Mouse (Mus musculus) intestine, embryonic 15.5 days (tissue): ENCODE measurements around the gene Cdh13. TPM values are rescaled to one million over a fixed set of nuclear protein-coding genes. Genes with fewer than 3 reads are reported as not detected.

Source experiments
- ATAC-seq: fragments of 200-750 bp; cut with Nextera tagmentation; 2 replicates; pipeline ENCODE4 v1.8.0; 2017; ENCODE audit warnings: moderate TSS enrichment, moderate library complexity
- H3K27ac ChIP-seq: fragments of 300-500 bp; sonication (generic); 2 replicates; pipeline ENCODE4 v1.5.1; 2015; ENCODE audit warnings: mild to moderate bottlenecking, inconsistent platforms
- H3K27me3 ChIP-seq: fragments of 300-500 bp; sonication (generic); replicated peaks from 2 replicates; pipeline ENCODE4 v1.6.1; 2015; ENCODE audit warnings: inconsistent platforms
- H3K36me3 ChIP-seq: fragments of 300-500 bp; sonication (generic); 2 replicates; pipeline ENCODE4 v1.6.1; 2015; ENCODE audit warnings: inconsistent platforms
- H3K4me1 ChIP-seq: fragments of 300-500 bp; sonication (generic); replicated peaks from 2 replicates; pipeline ENCODE4 v1.6.1; 2015; ENCODE audit warnings: inconsistent platforms
- H3K4me2 ChIP-seq: fragments of 300-500 bp; sonication (generic); replicated peaks from 2 replicates; pipeline ENCODE4 v1.6.1; 2015; ENCODE audit warnings: mild to moderate bottlenecking, inconsistent platforms
- H3K4me3 ChIP-seq: fragments of 300-500 bp; sonication (generic); replicated peaks from 2 replicates; pipeline ENCODE4 v1.5.1; 2015; ENCODE audit warnings: inconsistent platforms
- H3K9ac ChIP-seq: fragments of 300-500 bp; sonication (generic); 2 replicates; pipeline ENCODE4 v1.6.1; 2015; ENCODE audit warnings: inconsistent platforms
- H3K9me3 ChIP-seq: fragments of 300-500 bp; sonication (generic); 2 replicates; pipeline ENCODE4 v1.6.1; 2016; ENCODE audit warnings: inconsistent platforms
- WGBS: fragments of 180-500 bp; shearing (Covaris S2); methylation state at CpG from one replicate; pipeline ENCODE4 v1.1.7; 2015; 5-methylcytosine and 5-hydroxymethylcytosine counted together
- polyA plus RNA-seq: library from polyadenylated mRNA; unstranded; fragments of >200 nt; fragmentation: Nextera tagmentation; extraction: Ambion mirVana; gene quantifications from 2 replicates; pipeline ENCODE4 v1.2.1, GENCODE M21; 2015

Gene Cdh13
- polyA plus RNA-seq, 1 experiment from 2014 or later: 6.5 TPM

DNA sequence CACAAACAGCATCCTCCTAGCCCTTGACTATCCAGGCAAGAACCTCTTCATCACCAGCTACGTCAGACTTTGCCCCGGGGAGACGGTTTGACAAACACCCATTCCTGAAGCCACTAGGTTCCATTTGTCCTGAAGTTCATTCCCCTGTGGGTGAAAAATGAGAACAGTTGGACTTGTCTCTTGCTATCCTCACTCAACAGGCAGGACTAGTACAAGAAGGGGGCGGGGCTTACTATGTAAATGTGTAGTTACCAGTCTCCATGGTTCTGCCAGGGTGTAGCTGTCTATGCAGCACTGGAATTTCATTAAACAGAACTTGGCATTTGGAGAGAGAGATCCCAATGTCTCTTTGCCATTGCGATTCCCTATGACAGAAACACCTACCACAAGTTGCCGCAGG, 544.2 kb downstream of the Cdh13 start:
- WGBS: 87% methylated on average over 6 of the region's 6 CpGs
- ATAC-seq: no peak

DNA sequence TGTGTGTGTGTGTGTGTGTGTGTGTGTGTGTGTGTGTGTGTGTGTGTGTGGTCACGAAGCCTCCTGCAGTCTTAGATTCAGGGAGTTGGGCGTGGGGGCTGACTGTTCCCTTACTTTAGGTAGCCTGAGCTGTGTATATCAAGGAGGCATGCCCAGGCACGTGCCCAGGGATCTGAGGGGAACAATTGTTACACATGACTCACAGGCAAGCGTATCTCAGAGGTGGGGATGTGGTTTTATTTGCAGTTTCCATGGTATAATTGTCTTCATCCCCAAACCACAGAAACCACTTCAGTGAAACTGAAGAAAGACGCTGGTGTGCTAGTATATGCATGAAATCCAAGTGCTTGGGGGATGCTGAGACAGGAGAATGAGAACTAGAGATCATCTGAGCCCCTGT, 546.8 kb downstream of the Cdh13 start:
- no peak overlapping the region for H3K4me3 ChIP-seq
- H3K9ac ChIP-seq: no peak overlapping the region
- 67% methylated on average over 5 of the region's 5 CpGs for WGBS
- ATAC-seq: no peak
- H3K4me1 ChIP-seq: no peaks in the 10 kb centered on the region
- H3K27ac ChIP-seq: no peak overlapping the region
- H3K4me2 ChIP-seq: no peak overlapping the region
- no peaks in the 10 kb centered on the region for H3K9me3 ChIP-seq
- no peaks in the 10 kb centered on the region for H3K27me3 ChIP-seq
- H3K36me3 ChIP-seq: no peaks in the 10 kb centered on the region

More for the DNA sequence above, 544.2 kb downstream of the Cdh13 start:
- H3K27ac ChIP-seq: no peak overlapping the region
- H3K9me3 ChIP-seq: no peaks in the 10 kb centered on the region
- no peak overlapping the region for H3K4me3 ChIP-seq
- no peaks in the 10 kb centered on the region for H3K27me3 ChIP-seq
- H3K36me3 ChIP-seq: no peaks in the 10 kb centered on the region
- no peaks in the 10 kb centered on the region for H3K4me1 ChIP-seq
- no peak overlapping the region for H3K9ac ChIP-seq
- H3K4me2 ChIP-seq: no peak overlapping the region

DNA sequence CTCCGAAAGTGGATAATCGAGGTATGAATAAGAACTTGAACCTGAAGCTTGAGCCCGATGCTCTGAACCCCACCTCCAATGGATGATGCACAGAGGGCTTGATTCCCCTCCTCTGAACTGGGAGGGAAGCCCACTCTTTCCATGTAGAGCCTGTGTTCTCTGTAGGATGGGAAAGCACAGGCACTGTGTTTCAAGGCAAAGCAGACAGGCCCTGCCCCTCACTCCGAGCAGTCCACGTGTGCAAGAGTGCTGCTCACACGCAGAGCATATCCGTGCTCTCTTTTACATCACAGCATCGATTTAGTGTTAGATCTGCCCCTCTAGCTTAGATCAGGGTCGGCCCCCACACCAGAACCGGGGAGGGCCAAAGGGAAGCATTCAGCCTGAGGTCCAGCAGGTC, 547.5 kb downstream of the Cdh13 start:
- WGBS: 89% methylated on average over 10 of the region's 10 CpGs
- Histone ChIP-seq H3K9ac (no peak overlapping the region), H3K4me3 (no peak overlapping the region), H3K36me3 (no peaks in the 10 kb centered on the region), H3K27me3 (no peaks in the 10 kb centered on the region), H3K9me3 (no peaks in the 10 kb centered on the region), H3K4me2 (no peak overlapping the region), H3K4me1 (no peaks in the 10 kb centered on the region), H3K27ac (no peak overlapping the region)
- ATAC-seq: no peak

DNA sequence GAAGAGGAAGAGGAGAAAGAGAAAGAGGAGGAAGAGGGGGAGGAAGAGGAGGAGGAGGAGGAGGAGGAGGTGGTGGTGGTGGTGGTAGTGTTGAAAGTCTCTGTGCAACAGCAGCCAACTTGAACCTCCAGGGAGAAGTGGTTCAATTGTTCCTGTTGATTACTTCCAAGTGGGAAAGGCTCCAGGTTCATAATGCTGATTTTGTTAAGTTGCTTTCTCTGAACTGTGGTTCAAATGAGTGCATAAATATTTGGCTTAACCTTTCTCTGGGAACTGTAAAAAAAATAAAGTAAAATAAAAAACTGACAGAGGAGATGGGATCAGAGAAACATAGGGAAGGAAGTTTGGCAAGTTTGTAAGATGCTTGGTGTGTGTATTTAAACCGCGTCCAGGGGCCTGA, 555.3 kb downstream of the Cdh13 start:
- Histone ChIP-seq H3K4me2 (no peak overlapping the region), H3K9ac (no peak overlapping the region), H3K4me3 (no peak overlapping the region), H3K9me3 (no peaks in the 10 kb centered on the region), H3K27ac (no peak overlapping the region), H3K4me1 (no peaks in the 10 kb centered on the region), H3K27me3 (no peaks in the 10 kb centered on the region), H3K36me3 (no peaks in the 10 kb centered on the region)
- no peak for ATAC-seq
- WGBS: 61% methylated on average over 2 of the region's 2 CpGs

DNA sequence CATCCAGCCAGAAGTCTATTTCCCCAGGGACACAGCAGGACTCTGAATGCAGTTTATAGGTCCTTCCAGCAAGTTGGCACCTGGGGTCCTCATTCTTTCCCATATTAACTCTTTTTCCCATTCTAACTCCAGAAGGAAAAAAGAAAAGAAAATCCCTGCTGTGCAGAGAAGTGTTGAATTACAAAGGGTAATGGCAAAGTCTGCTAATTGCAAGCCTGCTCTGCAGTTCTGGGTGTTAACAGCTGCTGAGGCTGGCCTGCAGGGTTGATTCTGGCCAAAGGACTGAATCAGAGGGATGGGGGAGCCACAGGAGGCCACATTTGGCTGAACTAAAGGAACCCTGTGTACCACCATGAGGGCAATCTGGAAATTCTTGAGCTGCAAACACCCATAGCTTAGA, 562.2 kb downstream of the Cdh13 start:
- H3K36me3 ChIP-seq: no peaks in the 10 kb centered on the region
- H3K27me3 ChIP-seq: no peaks in the 10 kb centered on the region
- H3K27ac ChIP-seq: no peak overlapping the region
- H3K9me3 ChIP-seq: no peaks in the 10 kb centered on the region
- no peaks in the 10 kb centered on the region for H3K4me1 ChIP-seq
- H3K9ac ChIP-seq: no peak overlapping the region
- H3K4me3 ChIP-seq: no peak overlapping the region
- ATAC-seq: no peak
- no peak overlapping the region for H3K4me2 ChIP-seq

DNA sequence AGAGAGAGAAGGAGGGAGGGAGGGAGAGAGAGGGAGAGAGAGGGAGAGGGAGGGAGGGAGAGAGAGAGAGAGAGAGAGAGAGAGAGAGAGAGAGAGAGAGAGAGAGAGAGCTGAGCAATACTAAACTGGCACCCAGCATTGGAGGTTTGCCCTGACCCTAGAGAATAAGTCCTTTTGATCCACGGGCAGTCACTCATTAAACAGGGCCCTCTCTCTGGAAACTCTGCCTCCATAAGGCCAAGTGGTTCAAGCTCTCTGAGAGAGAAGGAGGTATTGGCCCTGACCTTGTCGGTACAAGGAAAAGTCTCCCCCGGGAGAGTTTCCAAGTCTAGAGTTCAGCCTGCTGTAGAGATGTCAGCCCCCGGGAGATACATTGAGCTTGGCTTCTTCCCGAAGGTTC, 564.5 kb downstream of the Cdh13 start:
- no peaks in the 10 kb centered on the region for H3K36me3 ChIP-seq
- H3K9ac ChIP-seq: no peak overlapping the region
- no peak overlapping the region for H3K4me3 ChIP-seq
- 60% methylated on average over 5 of the region's 5 CpGs for WGBS
- H3K27me3 ChIP-seq: no peaks in the 10 kb centered on the region
- no peaks in the 10 kb centered on the region for H3K4me1 ChIP-seq
- no peak for ATAC-seq
- no peaks in the 10 kb centered on the region for H3K9me3 ChIP-seq
- H3K4me2 ChIP-seq: no peak overlapping the region
- H3K27ac ChIP-seq: no peak overlapping the region

DNA sequence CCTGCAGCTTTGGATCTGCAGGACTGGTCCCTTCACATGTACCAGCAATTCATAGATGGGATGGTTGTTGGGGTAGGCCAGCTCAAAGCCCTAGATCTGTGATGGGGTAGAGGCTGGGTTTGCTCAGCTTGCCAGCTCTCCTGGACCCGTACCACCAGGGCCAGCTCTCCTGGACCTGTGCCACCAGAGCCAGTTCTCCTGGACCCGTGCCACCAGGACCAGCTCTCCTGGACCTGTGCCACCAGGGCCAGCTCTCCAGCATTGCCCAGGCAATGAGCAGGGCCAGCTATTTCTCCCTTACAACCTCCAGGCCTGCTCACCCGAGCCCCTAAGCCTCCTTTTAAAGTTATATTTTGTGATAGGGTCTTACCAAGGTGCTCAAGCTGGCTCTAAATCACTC, 566.0 kb downstream of the Cdh13 start:
- H3K36me3 ChIP-seq: no peaks in the 10 kb centered on the region
- H3K9me3 ChIP-seq: no peaks in the 10 kb centered on the region
- ATAC-seq: no peak
- no peak overlapping the region for H3K4me3 ChIP-seq
- H3K27ac ChIP-seq: no peak overlapping the region
- no peaks in the 10 kb centered on the region for H3K4me1 ChIP-seq
- H3K27me3 ChIP-seq: no peaks in the 10 kb centered on the region
- no peak overlapping the region for H3K4me2 ChIP-seq
- 77% methylated on average over 3 of the region's 3 CpGs for WGBS
- H3K9ac ChIP-seq: no peak overlapping the region

DNA sequence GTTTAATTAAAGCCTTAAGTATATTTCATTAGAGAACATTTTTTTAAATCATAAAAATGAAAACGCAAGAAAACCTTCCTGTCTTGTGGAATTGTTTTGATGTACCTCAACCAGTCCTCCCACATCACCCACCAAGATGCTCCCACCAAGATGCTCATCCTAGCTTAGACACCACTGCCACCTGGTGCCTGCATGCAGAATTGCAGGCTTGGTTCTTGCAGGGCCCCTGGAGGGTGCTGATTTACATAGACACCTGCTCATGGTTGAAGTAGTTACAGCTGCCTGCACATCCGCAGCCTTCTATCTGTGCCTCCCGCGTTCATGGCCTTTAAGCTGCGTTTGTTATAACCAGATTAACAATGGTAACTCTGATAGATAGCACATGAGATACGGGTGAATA, 566.8 kb downstream of the Cdh13 start:
- Histone ChIP-seq H3K27me3 (no peaks in the 10 kb centered on the region), H3K4me2 (no peak overlapping the region), H3K36me3 (no peaks in the 10 kb centered on the region), H3K9me3 (no peaks in the 10 kb centered on the region), H3K4me3 (no peak overlapping the region), H3K27ac (no peak overlapping the region), H3K9ac (no peak overlapping the region), H3K4me1 (no peaks in the 10 kb centered on the region)
- ATAC-seq: no peak
- WGBS: 20% methylated on average over 6 of the region's 6 CpGs

DNA sequence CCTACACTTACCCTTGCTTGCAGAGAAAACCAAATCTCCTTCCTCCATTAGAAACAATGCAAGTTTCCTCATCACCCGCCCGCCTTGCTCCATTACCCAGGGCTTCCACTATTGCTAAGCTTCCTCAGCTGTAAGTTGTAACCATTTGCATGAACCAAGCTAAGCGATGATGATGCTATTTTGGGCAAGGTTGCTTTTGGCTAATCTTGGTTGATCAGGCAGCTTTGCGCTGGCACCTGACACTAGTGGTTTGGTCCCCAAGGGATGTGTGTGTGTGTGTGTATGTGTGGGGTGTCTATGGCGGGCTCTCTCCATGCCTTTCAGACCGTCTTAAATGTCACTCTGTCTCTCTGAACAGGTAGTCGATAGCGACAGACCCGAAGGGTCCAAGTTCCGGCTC, 567.8 kb downstream of the Cdh13 start:
- WGBS: 95% methylated on average over 10 of the region's 10 CpGs
- no peak for ATAC-seq
- no peak overlapping the region for H3K9ac ChIP-seq
- H3K4me1 ChIP-seq: no peaks in the 10 kb centered on the region
- no peaks in the 10 kb centered on the region for H3K9me3 ChIP-seq
- H3K4me3 ChIP-seq: no peak overlapping the region
- no peak overlapping the region for H3K4me2 ChIP-seq
- H3K36me3 ChIP-seq: no peaks in the 10 kb centered on the region
- no peaks in the 10 kb centered on the region for H3K27me3 ChIP-seq
- no peak overlapping the region for H3K27ac ChIP-seq

DNA sequence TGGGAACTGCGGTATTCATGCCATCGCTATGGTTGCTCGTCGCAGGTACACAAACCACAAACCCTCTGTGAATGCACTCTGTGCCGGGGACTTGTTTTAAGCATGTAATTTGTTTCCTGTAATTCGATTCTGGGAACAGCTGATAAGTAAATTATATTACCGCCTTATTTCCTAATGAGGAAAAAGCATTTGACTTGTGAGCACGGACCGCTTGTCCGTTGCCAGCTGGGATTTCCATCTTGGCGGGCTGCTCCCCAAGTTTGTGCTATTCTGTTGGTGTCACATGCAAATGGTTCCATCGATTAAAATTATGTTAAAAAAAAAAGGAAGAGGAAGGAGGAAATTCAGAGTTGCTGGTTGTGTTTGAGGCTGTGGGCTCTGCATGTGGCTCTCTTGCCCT, 569.3 kb downstream of the Cdh13 start:
- WGBS: 86% methylated on average over 12 of the region's 12 CpGs
- no peak for ATAC-seq

DNA sequence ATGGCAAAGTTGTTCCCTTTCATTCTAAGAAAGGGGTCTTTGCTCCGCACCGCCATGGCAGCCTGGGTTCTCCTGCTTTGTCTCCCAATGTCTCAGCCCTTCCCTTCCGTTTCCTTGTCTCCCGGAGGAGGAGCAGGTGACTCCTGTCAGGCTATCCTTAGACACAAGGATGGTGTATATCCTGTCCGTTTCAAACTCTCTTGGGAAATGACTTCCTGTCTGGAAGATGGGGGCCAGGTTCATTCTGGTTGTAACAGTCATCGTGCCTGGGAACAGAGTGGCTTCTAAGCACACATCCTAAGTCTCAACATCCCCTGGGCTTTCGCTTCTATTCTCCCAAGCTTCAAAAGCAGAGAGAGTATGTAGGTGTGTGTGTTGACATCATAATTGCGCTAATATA, 571.1 kb downstream of the Cdh13 start:
- Histone ChIP-seq H3K4me3 (no peak overlapping the region), H3K4me2 (no peak overlapping the region), H3K36me3 (no peaks in the 10 kb centered on the region), H3K4me1 (no peaks in the 10 kb centered on the region), H3K9ac (no peak overlapping the region), H3K9me3 (no peaks in the 10 kb centered on the region), H3K27me3 (no peaks in the 10 kb centered on the region), H3K27ac (no peak overlapping the region)
- no peak for ATAC-seq
- 74% methylated on average over 8 of the region's 8 CpGs for WGBS

More for the DNA sequence above, 569.3 kb downstream of the Cdh13 start:
- Histone ChIP-seq H3K27ac (no peak overlapping the region), H3K4me3 (no peak overlapping the region), H3K9ac (no peak overlapping the region), H3K27me3 (no peaks in the 10 kb centered on the region), H3K36me3 (no peaks in the 10 kb centered on the region), H3K4me2 (no peak overlapping the region), H3K4me1 (no peaks in the 10 kb centered on the region), H3K9me3 (no peaks in the 10 kb centered on the region)

DNA sequence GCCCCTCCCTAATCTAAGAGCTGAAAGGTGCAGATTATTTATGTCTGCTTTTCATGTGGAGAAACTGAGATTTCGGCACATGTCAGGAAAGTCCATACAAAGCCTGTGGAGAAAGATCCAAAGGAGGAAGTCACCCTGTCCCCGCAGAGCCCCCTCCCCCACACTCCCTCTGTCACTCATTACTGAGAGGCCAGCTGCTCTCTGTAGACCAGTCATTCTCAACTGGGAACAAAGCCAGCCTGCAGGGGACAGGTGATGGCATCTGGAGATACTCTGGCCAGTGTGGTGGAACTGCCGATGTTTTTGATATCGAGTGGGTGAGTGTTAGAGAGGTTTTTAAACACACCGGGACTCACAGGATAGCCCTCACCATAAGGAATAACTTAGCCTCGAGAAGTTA, 582.8 kb downstream of the Cdh13 start:
- WGBS: 77% methylated on average over 6 of the region's 6 CpGs
- Histone ChIP-seq H3K36me3 (no peaks in the 10 kb centered on the region), H3K4me2 (no peak overlapping the region), H3K27me3 (no peaks in the 10 kb centered on the region), H3K9me3 (no peaks in the 10 kb centered on the region), H3K9ac (no peak overlapping the region), H3K4me3 (no peak overlapping the region), H3K27ac (no peak overlapping the region), H3K4me1 (no peaks in the 10 kb centered on the region)
- no peak for ATAC-seq

DNA sequence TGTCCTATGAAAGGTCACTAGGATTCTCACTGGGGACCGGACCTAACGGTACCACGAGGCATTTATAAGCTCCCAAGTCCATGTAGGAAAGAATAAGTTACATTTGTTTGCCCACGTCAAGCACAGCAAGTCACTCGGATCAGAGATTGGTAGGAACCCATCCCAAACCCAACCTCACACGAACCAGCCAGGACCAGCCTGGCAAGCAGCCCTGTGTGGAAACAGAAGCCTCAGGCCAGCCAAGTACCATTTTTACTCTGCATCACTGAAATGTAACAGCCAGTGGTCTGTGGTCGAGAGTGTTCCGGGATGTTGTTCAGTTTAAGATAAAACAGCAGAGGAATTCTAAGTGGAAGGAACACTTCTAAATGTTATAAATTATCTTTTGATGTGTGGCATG, 587.2 kb downstream of the Cdh13 start:
- Histone ChIP-seq H3K36me3 (no peaks in the 10 kb centered on the region), H3K4me1 (no peaks in the 10 kb centered on the region), H3K27ac (no peak overlapping the region), H3K9me3 (no peaks in the 10 kb centered on the region), H3K9ac (no peak overlapping the region), H3K4me2 (no peak overlapping the region), H3K4me3 (no peak overlapping the region), H3K27me3 (no peaks in the 10 kb centered on the region)
- 85% methylated on average over 8 of the region's 8 CpGs for WGBS
- no peak for ATAC-seq
